Mouse (Mus musculus) liver, embryonic 14.5 days (tissue): ENCODE measurements around the gene Tprg. TPM values are rescaled to one million over a fixed set of nuclear protein-coding genes. Genes with fewer than 3 reads are reported as not detected.

Source experiments
- ATAC-seq: fragments of 200-750 bp; cut with Nextera tagmentation; 2 replicates; pipeline ENCODE4 v1.8.0; 2017; ENCODE audit warnings: moderate number of reproducible peaks, mild to moderate bottlenecking, moderate library complexity; ENCODE audit not compliant: insufficient read depth
- DNase-seq, 3 experiments: peaks; one replicate each; pipeline ENCODE4 v3.0.0-alpha.2; 2012 to 2013; ENCODE audit warnings: low read depth in 3 of 3, low spot score in 3 of 3
- H3K27ac ChIP-seq: fragments of 300-500 bp; sonication (generic); 2 replicates; pipeline ENCODE4 v1.5.1; 2014; ENCODE audit warnings: moderate library complexity, mild to moderate bottlenecking, control low read depth, inconsistent platforms
- H3K27me3 ChIP-seq: fragments of 300-500 bp; sonication (generic); 2 replicates; pipeline ENCODE4 v1.6.1; 2014; ENCODE audit warnings: mild to moderate bottlenecking, low read length, moderate library complexity; ENCODE audit not compliant: control insufficient read depth, insufficient read depth
- H3K36me3 ChIP-seq: fragments of 300-500 bp; sonication (generic); replicated peaks from 2 replicates; pipeline ENCODE4 v1.6.1; 2014; ENCODE audit warnings: low read depth; ENCODE audit not compliant: control insufficient read depth, insufficient read depth
- H3K4me1 ChIP-seq, 2 experiments: fragments of 200-500 bp in 1 of 2; fragments of 300-500 bp in 1 of 2; sonication (generic) in 1 of 2; replicated peaks; 2 replicates each; pipeline ENCODE4 v1.6.1; 2012 to 2014; ENCODE audit warnings: antibody characterized with exemption in 1 of 2, inconsistent platforms in 1 of 2, low read length in 1 of 2; ENCODE audit not compliant: control insufficient read depth in 2 of 2, insufficient read depth in 2 of 2
- H3K4me2 ChIP-seq: fragments of 300-500 bp; sonication (generic); 2 replicates; pipeline ENCODE4 v1.6.1; 2014; ENCODE audit warnings: low read depth, mild to moderate bottlenecking, control low read depth, moderate library complexity
- H3K4me3 ChIP-seq, 2 experiments: fragments of 200-500 bp in 1 of 2; fragments of 300-500 bp in 1 of 2; sonication (generic) in 1 of 2; 2 replicates each; pipeline ENCODE4 v1.5.1; 2012 to 2014; ENCODE audit warnings: low read depth in 2 of 2, low read length in 2 of 2, mild to moderate bottlenecking in 2 of 2, control low read depth in 1 of 2, inconsistent platforms in 1 of 2, moderate library complexity in 1 of 2; ENCODE audit not compliant: insufficient read depth in 1 of 2
- H3K9ac ChIP-seq: fragments of 300-500 bp; sonication (generic); replicated peaks from 2 replicates; pipeline ENCODE4 v1.6.1; 2014; ENCODE audit warnings: mild to moderate bottlenecking, control low read depth, moderate library complexity
- H3K9me3 ChIP-seq: fragments of 300-500 bp; sonication (generic); 2 replicates; pipeline ENCODE4 v1.6.1; 2016; ENCODE audit warnings: low read length, mixed read lengths; ENCODE audit not compliant: control insufficient read depth
- CTCF ChIP-seq: IDR thresholded peaks from 2 replicates; pipeline ENCODE4 v1.5.1; 2016; ENCODE audit warnings: antibody characterized with exemption, low read depth, control low read depth
- EP300 ChIP-seq: IDR thresholded peaks from 2 replicates; pipeline ENCODE4 v1.6.1; 2016; ENCODE audit warnings: antibody characterized with exemption, low read depth
- WGBS: fragments of 180-500 bp; shearing (Covaris S2); extraction: QIAGEN DNeasy Blood & Tissue Kit; methylation state at CpG from one replicate; pipeline ENCODE4 v1.1.7; 2014; ENCODE audit not compliant: insufficient replicate concordance; 5-methylcytosine and 5-hydroxymethylcytosine counted together
- polyA plus RNA-seq, 2 experiments: library from polyadenylated mRNA; depleted of rRNA in 1 of 2; stranded (reverse) in 1 of 2; unstranded in 1 of 2; fragments of >200 nt; fragmentation: Nextera tagmentation in 1 of 2; extraction: Ambion mirVana in 1 of 2; gene quantifications; 2 replicates each; pipeline versions ENCODE4 v1.2.1 to v1.2.3; 2012 to 2014

Tprg gene
- polyA plus RNA-seq, 2 experiments = not detected

- ATAC-seq (no peak), DNase-seq (no peak)
- H3K27me3 ChIP-seq = no peaks in the 10 kb centered on the region
- WGBS = 58% methylated on average over 6 of the region's 6 CpGs
- no peak overlapping the region for H3K9ac ChIP-seq
- H3K27ac ChIP-seq = no peak overlapping the region
- no peaks in the 10 kb centered on the region for H3K9me3 ChIP-seq
- H3K36me3 ChIP-seq = no peaks in the 10 kb centered on the region
- no peak overlapping the region for H3K4me2 ChIP-seq
- TF ChIP-seq CTCF (no peak), EP300 (no peak)
- no peak overlapping the region for H3K4me3 ChIP-seq
- H3K4me1 ChIP-seq = no peaks in the 10 kb centered on the region
These were observed 99.0 kb downstream of the Tprg start for GRCm38 (mm10) chr16:25385498-25386192.

DNA sequence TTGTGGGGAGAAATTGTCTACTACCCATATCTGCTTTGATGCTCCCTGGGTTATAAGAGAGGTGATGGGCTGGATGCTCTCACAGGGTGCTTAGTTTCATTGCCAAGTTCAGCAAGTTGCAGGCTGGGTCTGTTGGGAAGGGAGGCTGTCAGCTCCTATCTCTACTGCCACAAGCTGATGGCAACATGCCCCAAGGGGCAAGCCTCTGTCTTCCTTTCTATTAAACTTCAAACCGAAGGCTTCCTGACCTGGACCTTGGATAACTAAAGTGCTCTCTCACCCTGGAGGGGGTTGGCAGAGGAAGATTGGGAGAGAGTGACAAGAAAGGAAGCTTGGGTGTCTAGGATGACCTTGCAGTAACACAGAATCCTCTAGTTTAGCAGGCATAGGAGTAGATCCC lies 108.1 kb downstream of the Tprg start:
- ATAC-seq (no peak), DNase-seq (no peak)
- H3K9ac ChIP-seq = no peak overlapping the region
- no peak for TF ChIP-seq EP300
- H3K4me2 ChIP-seq = no peak overlapping the region
- WGBS = 63% methylated on average over 1 of the region's 1 CpGs
- no peak overlapping the region for H3K4me3 ChIP-seq
- H3K9me3 ChIP-seq = no peaks in the 10 kb centered on the region
- H3K27ac ChIP-seq = no peak overlapping the region
- H3K4me1 ChIP-seq = no peaks in the 10 kb centered on the region
- H3K36me3 ChIP-seq = no peaks in the 10 kb centered on the region
- no peaks in the 10 kb centered on the region for H3K27me3 ChIP-seq

DNA sequence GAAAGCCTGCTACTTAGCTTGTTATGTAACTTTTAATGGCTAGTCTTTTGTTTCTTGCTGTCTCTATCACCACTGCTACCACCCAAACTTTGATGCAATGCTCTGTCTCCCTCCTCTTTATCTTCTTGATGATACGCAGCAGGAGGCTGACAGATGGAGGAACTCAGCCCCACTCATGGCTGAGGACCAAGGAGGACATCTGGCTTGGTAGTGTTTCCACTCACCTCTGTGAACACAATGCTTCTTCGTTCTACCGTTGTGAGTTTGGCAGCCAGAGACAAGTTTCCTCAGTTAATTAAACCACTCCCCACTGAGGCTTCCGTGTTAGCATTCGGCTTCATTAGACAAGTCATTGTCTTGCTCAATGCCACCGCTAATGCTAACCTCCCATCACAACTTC lies 117.5 kb downstream of the Tprg start:
- Histone ChIP-seq H3K9me3 (no peaks in the 10 kb centered on the region), H3K27me3 (no peaks in the 10 kb centered on the region), H3K9ac (no peak overlapping the region), H3K4me2 (no peak overlapping the region), H3K4me3 (no peak overlapping the region), H3K36me3 (no peaks in the 10 kb centered on the region), H3K4me1 (no peaks in the 10 kb centered on the region), H3K27ac (no peak overlapping the region)
- no peak for DNase-seq
- ATAC-seq = no peak
- TF ChIP-seq CTCF (no peak), EP300 (no peak)
- WGBS = 70% methylated on average over 6 of the region's 6 CpGs

GRCm38 (mm10) chr16:25407204-25407886 lies 120.7 kb downstream of the Tprg start:
- no peak for DNase-seq
- Histone ChIP-seq H3K4me2 (no peak overlapping the region), H3K4me3 (no peak overlapping the region), H3K27me3 (no peaks in the 10 kb centered on the region), H3K36me3 (no peaks in the 10 kb centered on the region), H3K9ac (no peak overlapping the region), H3K4me1 (no peaks in the 10 kb centered on the region), H3K27ac (no peak overlapping the region), H3K9me3 (no peaks in the 10 kb centered on the region)
- TF ChIP-seq EP300 (no peak), CTCF (no peak)
- WGBS = 48% methylated on average over 8 of the region's 8 CpGs
- ATAC-seq = no peak

DNA sequence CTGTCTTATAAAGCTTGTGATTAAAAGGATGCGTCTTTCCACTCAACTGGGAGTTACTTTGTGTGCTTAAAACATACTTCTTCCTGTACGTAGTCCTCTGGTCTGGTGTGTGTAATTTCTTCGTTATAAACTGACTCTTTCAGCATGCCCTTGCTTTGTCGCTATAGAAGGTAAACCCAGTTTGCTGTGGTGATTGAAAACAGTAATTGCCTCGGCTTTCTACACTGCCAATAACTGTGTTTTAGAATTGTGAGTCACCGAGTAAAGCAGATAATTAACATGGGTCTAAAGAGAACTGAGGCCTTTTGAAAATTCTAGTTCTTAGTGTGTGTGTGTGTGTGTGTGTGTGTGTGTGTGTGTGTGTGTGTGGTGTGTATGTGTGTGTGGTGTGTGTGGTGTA lies 121.4 kb downstream of the Tprg start:
- no peaks in the 10 kb centered on the region for H3K9me3 ChIP-seq
- ATAC-seq (no peak), DNase-seq (no peak)
- no peak overlapping the region for H3K4me3 ChIP-seq
- no peak overlapping the region for H3K4me2 ChIP-seq
- TF ChIP-seq CTCF (no peak), EP300 (no peak)
- no peaks in the 10 kb centered on the region for H3K4me1 ChIP-seq
- no peak overlapping the region for H3K27ac ChIP-seq
- WGBS = 62% methylated on average over 6 of the region's 6 CpGs
- H3K9ac ChIP-seq = no peak overlapping the region
- H3K27me3 ChIP-seq = no peaks in the 10 kb centered on the region
- H3K36me3 ChIP-seq = no peaks in the 10 kb centered on the region
